Mouse (Mus musculus): ENCODE data around the gene Gm5737.

DNA sequence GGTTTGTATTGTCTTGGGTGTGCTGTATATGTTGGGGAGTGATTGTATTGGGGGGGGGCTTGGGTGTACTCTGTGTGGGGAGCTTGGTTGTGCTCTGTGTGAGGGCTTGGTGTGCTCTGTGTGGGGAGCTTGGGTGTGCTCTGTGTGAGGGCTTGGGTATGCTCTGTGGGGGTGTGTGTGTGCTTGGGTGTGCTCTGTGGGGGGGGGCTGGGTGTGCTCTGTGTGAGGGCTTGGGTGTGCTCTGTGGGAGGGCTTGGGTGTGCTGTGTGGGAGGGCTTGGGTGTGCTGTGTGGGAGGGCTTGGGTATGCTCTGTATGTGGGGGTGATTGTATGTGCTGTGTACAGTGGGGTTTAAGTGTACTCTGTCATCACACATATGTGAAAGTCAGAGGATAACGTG lies 55.6 kb downstream of the Gm5737 start:
- TF ChIP-seq CTCF (IDR thresholded peaks at IDR 0.05 in 2 of 3, conservative IDR thresholded peaks at IDR 0.05 in 1 of 3; ENCODE audit: control insufficient read depth in 1 of 3, insufficient read depth in 1 of 3, low read depth in 2 of 3, low read length in 3 of 3, poor library complexity in 1 of 3, severe bottlenecking in 1 of 3) (no peak), POLR2A (IDR thresholded peaks at IDR 0.05; ENCODE audit: control insufficient read depth in 1 of 2, insufficient read depth in 1 of 2, low read depth in 1 of 2, low read length in 2 of 2, poor library complexity in 1 of 2) (no peak), EP300 (IDR thresholded peaks at IDR 0.05; ENCODE audit: low read depth in 1 of 2, low read length in 2 of 2) (no peak), ZMIZ1 (IDR thresholded peaks at IDR 0.05; ENCODE audit: low read depth, low read length) (no peak), HCFC1 (IDR thresholded peaks at IDR 0.05; ENCODE audit: low read depth, low read length) (no peak), POLR2AphosphoS5 (IDR thresholded peaks at IDR 0.05; ENCODE audit: borderline replicate concordance, low read depth, low read length) (no peak), TCF12 (IDR thresholded peaks at IDR 0.05; ENCODE audit: low read depth, low read length) (no peak), GATA1 (IDR thresholded peaks at IDR 0.05; ENCODE audit: low read depth, low read length) (no peak)

Measured in MEL (cell line).